Mouse (Mus musculus) CD4-positive, CD25-positive, alpha-beta regulatory T cell, adult 9 weeks (primary cell): ENCODE measurements around the gene Zfp40. TPM values are rescaled to one million over a fixed set of nuclear protein-coding genes. Genes with fewer than 3 reads are reported as not detected.

Source experiments
- polyA plus RNA-seq: library from polyadenylated mRNA; unstranded; fragments of 100-300 nt; shearing (Covaris generic); gene quantifications from one replicate; pipeline ENCODE4 v1.2.1, GENCODE M21; 2017

The Zfp40 gene
- polyA plus RNA-seq: 12.6 TPM

DNA sequence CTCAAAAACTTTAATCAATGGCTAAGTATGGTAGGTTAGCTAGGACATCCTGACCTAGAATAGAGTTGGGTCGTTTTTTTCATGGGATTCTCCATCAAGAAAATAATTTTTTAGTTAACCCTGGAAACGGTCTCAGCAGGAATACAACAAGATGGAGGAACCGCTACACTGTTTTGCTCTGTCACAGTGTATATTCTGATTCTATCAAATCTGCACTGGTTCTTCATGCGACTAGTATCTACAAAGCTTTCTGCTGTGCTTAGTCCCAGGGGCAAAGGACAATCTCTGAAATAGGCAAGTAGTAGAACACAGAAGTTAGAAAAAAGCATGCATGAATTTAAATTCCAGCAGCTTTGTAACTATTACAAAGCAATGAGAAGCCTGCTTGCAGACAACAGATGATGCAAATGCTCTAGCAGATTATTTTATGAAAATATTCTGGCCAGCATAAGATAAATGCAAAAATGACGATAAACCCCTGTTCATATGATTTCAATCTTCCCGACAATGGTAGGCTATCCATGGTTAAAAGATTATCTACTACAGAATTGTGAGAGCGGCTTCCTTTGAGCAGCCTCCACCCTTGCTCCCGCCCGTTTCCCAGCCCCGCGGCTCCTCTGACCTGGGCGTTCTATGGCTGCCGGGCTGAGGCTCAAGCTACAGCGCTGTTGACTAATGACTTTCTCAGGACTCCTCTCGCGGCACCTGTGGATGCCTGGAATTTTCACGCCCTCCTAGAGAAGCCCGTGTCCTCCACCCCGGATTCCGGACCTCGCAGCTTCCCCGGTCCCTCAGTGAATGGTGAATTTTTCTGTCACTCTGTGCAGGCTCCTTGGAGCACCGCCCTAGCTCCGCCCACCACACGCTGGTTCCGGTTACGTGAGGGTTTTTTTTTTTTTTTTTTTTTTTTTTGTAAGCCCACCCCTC is at the start of gene Zfp40:
Gene Zfp40 (minus strand): TSS at position 800 of the 927 bp plus-strand sequence.

Other genes with a start within 250 kb of the Zfp40 start
- gene Vmn2r-ps130, start 132.1 kb downstream of the Zfp40 start, polyA plus RNA-seq: not detected
- 0.10 TPM for gene Vmn2r114, start 119.3 kb upstream of the Zfp40 start, polyA plus RNA-seq
- gene Vmn2r115, start 150.5 kb upstream of the Zfp40 start, polyA plus RNA-seq: not detected
- gene Vmn2r116, start 191.4 kb upstream of the Zfp40 start, polyA plus RNA-seq: not detected